Mouse (Mus musculus) layer of hippocampus, adult 9-11 months (tissue): ENCODE data around the gene Pappa2.

Source experiments
- DNase-seq: peaks from one replicate; pipeline ENCODE4 v3.0.0; 2022

The Pappa2 gene

DNA sequence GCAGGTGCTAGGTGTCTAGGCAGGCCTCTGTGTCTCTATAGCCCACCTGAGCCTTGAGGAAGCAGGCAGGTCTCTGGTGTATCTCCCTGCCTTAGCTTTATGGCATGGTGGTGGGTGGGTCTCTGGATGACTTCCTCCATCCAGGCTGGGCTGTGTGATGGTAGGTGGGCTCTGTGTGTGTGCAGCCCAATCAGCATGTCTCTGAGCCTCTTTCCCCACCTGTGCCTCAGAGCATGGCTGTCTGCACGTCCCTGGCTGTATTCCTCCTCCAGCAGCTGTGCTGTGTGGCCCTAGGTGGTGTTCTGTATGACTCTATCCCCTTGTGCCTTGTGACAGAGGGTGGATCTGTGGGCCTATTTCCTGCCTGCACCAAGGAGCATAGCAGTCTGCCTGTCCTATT, at the start of gene Pappa2:
Gene Pappa2 (minus strand): TSS at position 101 of the 400 bp plus-strand sequence.
- DNase-seq, result no peak

DNA sequence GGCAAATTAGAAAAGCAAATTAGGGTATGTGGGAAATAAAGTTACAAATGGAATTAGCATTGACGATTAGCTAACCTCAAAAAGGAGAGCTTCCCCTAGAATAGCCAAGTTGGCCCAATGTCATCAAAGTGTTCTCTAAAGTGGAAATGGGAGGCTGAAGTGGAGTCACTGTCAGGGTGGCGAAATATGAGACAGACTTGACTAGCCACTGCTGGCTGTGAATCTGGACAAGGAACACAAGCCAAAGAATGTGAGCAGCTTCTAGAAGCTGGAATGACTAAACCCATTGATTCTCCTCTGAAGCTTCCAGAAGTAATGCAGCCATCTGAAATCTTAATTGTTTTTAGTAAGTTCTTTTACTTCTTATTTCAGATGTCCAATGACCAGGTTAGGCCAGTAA, 48.8 kb upstream of the Pappa2 start:
- no peak for DNase-seq

DNA sequence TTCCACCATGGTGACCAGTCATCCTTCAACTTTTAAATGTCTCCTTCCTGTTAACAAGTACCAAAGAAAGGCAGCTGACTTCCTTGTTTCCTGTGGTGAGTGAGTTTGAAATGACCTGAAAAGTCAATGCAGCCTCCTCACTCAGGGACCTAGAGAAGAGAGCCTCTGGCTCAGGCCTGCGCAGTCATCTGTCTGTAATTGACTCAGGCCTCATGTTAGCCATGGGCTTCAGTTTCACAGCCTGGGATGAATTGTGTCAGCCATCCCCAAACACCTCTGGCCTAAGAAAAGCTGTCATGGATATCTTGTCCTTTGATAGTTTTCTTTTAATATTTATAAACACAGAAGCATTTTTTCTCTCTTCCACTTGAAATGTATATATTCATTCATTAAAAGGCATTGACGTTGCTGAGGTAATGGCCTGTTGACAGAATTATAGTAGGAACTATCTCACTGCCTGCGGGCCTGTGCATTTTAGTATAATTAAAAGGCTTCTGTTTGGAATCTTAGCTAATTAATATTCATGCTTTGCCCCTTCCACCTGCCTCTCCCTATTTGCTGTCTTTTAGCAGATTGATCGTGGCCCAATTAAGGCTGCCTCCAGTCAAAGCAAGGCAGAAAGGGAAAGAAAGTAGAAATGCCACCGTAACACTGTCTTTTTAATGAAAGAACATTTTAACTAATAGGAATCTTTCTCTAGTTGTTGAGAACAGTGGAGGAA, 34.8 kb upstream of the Pappa2 start:
- DNase-seq, result no peak

DNA sequence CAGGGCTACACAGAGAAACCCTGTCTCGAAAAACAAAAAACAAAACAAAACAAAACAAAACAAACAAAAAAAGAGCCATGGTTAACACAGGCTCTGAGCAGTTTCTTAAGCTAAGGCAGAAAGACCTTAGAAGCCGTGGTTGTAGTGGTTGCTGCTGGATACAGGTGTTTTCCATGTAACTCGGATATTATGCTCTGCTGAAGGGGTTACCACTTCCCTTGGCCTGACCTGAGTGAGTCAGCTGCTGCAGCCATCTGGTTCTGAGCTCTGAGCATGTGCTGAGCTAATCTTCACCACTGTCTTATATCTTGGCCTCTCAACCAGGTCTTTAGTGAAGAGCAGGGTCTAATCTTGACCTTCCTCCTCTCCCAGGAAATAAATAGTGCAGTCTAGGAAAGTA, 6.8 kb upstream of the Pappa2 start:
- DNase-seq, result no peak

DNA sequence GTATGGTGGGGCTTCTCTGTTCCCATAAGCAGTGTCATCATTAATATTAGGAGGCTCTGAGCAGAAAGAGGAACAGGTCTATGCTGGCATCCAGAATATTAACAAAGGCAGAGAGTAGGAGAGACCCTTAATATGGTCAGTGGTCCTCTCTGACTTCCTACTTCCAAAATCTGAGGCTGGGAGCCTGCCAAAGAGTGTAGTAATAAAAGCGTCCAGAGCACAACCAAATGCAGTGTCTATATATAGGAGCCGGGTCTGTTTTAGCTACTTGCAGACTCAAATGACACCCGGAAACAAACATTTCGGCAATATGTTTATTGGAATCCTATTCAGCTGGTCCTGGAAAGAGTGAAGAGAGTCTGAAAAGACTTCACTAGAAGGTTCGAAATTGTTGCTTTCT, 17.9 kb downstream of the Pappa2 start:
- no peak for DNase-seq

DNA sequence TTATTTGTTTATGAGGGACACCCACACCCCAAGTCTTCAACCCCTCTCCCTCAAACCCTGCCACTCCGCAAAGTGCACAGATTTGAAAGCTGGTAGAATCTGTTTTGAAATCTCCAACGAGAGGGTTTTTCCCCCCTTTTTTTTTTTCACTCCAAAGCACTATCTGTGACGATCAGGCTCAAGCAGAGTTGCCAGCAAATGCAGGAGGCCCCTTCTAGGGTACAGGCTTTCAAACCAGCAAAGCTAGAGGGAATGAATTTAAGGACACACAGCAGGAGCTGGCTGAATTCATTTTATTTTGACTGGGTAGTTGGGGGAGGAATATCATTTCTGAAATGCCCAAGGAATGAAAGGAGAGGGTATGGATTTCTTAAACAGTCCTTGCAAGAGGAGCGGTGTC, 19.3 kb downstream of the Pappa2 start:
- no peak for DNase-seq

DNA sequence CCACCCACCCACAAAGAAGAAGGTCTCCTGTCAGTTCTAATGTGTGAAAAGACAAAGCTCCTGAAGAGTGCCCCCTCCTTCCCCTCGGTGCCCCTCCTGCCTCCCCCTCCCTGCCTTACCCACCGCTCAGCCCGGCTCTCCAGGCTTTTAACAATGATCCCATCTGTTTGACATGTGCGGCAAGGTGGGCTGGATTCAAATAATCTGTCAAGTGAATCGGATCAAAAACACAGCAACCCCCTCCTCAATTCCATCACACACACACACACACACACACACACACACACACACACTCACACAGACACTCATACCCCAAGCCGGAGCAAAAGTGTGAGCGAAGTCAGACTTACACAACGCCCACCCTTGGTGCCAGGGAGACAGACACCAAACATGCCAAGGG, 19.7 kb downstream of the Pappa2 start:
- DNase-seq, result no peak

DNA sequence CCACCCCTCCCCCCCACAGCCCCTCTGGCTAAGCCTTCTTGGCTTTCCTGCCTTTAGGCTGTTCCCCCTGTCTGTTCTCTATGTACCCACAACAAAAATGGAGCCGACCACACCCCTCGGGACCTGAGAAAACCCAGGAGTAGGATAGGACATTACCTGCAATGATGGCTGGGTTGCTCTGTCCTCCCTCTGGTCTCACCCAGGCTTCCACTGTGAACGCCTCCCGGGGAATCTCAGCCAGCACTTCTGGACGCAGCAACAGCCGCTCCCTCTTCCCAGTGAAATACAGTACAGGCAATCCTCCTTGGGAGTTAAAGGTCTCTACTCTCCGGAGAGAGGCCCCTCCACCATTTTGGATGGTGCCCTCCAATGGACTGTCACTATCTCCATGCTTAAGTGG, 23.9 kb downstream of the Pappa2 start:
- no peak for DNase-seq

DNA sequence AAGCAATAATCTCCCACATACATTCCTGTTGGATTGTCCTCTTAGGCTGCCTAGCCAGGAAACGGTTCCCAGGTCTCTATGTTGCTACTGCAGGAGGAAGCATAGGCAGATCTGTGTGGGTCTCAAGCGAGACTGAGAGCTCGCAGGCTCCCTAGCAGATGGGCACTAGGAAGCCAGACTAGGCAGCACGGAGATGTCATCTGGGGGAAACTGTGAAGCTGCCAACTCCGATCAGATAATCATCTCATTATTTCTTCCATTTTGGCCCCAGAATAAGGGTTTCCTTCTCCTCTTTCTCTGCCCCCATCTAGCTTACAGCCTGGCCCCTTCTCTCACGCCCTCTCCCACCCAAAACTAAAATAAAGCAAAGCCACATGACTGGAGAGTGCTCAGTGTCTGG, 25.5 kb downstream of the Pappa2 start:
- DNase-seq, result peak; percentile 62

DNA sequence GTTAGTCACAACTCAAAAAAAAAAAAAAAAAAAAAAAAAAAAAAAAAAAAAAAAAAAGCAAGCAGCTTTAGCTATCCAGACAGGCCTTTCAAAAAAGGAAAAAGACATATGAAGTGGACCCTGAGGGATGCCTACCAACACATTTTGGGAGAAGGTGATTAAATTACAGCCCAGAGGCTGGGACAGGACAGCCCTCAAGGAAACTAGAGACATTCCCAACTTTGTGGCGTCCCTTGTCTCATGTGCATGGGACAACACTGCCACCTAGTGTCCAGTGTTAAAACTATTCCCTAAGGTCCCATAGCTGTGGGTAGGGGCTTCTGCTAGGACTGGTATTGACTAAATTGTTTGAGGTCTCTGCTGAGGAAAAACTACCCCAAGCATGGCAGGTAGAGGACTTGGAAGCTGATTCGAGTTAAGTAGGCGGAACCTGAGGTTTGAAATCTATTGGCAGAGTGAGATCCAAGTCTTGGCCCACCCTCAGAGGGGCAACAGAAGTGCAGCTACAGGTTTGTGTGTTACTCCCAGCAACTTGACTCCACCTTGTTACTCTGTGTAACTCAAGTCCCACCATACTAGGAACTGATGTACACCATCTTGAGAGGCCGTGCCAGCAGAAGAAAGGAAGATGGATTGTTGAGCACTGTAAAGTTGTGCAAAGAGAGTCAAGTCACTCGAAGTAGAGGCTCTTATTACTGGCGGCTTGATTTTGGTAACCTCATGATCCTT, 26.6 kb downstream of the Pappa2 start:
- peak; percentile 17 for DNase-seq

DNA sequence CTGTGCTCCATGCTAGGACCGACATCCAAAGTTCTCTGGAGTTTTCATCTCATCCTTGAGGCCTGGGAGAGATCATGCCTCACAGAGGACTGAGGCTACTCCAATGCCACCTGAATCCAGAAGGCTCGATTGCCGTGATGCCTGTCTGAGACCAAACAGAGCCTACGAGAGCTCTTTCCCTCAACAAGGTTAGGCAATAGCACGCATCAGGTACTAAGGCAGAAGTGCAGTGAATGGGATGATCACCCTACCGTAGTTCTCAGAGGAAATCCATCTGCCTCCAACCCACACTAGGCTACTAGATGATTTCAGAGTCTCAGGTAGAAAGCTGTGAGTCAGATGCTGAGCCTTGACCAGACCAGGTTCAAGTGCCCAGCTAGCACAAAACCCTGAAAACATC, 31.2 kb downstream of the Pappa2 start:
- no peak for DNase-seq

DNA sequence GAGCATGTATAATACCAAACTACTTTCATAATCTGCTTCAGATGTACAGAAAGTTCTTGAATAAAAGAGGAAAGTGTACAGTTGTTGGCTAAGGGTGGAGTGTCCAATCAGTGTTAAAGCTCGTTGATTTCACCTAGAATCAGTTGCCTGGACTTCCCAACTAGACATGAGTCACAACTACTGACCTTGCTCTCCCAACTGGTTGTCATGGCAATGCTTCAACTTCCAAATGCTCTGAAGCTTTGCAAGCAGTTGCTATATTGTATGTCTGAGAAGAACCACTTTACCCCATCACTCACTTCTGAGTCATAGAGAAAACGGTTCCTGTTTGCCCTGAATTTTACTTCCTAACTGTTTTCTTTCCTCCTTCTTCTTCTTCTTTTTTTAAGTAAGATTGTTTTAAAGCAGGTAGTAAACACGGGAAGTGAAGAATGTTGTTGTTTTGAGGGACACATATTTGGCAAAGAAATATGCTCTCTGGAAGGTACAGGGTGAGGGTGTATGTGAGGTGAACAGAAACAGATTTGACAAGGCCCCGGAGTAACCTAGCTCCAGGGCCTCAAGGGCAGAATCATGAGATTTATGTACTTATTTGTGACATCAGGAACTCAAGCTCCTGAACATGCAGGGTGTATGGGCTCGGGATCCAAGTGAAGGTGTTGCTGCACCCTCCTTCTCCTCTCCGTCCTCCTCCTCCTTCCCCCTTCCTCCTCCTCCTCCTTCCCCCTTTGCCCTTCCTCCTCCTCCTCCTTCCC, 32.1 kb downstream of the Pappa2 start:
- no peak for DNase-seq

DNA sequence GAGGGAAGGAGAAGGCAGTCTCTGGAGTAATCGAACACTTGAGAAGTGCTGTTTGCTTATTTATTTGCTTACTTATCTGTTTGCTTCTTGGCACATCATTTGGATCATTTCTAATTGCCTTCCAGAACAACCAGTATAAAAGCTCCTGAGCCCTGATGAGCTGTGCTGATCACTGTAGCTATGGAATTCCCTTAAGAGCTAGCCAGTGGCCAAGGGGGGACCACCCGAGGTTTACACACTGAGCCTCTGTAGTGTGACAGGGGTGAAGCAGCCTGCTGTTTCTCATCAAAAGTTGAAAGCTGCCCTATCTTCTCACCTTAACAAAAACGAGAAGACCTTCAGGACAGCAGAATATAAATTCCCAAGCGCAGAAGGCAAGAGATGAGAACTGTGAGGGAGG, 35.4 kb downstream of the Pappa2 start:
- no peak for DNase-seq

DNA sequence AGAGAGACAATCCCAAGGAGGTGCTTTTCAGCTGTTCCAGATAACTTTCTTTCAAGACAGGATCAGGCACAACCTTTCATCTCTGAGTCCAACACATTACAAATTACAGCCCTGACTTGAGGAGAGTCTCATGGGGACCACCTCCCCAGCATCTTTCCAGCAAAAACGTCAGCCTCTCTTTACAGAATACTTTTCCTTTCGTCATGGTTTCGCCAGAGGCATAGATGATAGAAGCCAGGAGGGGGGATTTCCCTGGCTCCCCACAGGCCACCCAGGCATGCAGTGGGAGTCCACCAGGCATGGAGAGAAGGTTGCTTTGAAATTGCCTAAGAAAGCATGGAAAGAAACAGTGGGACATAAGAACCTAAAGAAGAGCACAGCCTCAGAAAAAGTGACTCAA, 37.4 kb downstream of the Pappa2 start:
- DNase-seq, result no peak

DNA sequence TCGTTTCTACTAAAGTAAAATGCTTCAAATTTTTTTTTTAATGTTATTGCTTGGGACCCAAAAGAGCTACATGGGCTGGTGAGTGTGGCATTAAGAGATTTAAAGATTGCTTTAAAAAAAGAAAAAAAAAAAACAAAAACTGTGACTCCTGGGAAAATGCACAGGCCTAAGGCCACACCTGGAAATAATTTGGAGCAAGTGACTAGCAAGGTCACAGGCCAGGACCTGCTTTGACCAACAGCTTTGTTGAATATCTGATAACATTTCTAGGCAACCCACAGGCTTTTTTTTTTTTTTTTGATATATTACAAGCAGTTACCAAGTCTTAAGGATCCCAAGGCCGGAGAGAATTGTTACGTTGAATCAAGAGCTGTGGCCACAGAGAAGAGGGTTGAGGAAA, 39.3 kb downstream of the Pappa2 start:
- DNase-seq, result no peak

DNA sequence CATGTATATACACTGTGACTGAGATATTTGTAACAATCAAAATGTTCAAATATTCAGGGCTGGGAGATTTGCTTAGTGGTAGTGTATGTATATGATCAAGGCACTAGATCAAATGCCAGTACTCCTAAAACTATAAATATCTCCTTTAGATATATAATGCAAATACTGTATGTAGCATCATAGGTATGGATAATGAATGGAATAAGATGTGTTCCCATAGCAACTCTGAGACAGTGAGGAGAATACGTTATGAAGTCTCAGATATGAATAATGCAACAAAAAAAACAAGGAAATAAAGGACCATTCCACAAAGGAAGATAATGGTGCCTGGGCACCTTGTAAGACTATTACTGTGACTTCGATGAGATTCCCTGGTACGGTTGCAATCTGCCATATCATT, 45.8 kb downstream of the Pappa2 start:
- no peak for DNase-seq

DNA sequence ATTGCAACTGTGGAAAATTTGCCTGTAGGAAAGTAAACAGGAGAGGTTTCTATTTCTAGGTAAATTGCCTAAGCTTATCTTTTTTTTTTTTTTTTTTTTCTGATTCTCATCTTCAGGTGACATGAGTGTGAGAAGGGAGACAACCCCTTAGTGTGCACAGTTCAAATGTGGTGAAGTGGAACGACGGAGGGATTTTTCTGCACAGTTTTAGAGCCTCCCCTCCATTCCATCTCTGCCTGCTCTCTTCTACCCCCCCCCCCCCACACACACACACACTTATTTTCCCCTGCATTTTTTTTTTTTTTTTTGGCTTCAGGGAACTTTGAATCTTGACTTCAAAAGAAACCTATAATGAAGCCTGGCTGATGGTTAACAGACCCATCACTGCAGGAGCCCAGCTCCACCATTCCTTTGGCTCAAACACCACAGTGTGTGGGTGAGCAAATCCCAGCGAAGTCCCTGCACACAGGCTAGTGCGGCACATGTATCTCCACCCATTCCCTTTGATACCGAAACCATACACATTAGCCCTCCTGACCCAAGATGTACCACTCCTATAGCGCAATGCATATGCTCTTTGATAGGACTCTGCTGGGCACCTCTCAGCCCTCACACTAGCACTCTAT, 49.0 kb downstream of the Pappa2 start:
- no peak for DNase-seq

DNA sequence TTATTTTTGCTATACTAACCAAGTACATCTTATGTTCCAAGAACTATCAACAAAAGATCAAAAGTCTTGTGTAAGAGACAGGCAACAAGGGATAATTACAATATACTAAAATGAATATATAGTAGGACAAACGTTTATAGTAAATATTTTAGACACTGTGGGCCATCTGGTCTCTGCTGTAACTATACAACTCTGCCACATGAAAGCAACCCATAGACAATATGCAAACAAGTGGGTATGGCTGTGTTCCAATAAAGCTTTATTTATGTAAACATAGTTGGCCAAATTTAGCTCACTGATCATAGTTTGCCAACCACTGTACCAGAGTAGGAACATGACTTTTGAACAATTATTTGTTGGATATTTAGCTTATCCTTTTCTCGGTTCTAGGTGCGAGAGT, 50.9 kb downstream of the Pappa2 start:
- no peak for DNase-seq

DNA sequence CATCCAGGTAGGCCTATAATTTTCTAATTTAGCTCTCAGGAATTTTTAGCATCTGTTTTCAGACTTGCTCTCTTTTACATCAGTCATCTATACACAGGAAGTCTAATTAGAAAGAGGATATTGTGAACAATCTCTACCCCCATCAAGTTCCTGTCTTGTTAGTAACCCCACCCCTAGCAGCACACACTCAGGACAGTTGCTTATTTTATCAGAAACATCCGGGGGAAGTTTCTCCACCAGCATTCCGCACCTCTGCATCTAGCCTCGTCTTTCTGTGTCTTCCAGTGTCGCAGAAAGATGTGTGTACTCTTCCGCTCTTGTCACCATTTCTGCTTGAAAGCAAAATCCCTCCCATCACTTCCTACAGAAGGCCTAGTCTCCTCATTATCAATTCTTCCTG, 59.8 kb downstream of the Pappa2 start:
- DNase-seq, result no peak

DNA sequence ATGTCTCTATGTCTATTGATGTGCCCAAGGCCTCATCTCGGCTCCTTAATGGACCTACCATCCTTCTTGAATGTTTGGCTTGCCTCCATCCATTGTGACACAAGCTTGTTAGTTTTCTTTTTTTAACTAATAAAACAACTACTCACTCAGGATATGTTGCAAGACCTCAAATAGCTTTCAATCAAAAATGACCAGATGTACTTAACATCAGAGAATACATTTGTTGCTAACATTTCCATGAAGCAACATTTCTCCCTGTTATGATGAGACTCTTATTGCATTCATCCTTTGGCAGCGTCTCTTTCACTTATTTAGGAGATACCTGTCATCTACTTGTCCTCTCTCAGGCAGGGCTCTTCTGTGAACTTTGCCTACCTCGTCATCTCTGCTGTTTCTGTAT, 61.4 kb downstream of the Pappa2 start:
- DNase-seq, result no peak

DNA sequence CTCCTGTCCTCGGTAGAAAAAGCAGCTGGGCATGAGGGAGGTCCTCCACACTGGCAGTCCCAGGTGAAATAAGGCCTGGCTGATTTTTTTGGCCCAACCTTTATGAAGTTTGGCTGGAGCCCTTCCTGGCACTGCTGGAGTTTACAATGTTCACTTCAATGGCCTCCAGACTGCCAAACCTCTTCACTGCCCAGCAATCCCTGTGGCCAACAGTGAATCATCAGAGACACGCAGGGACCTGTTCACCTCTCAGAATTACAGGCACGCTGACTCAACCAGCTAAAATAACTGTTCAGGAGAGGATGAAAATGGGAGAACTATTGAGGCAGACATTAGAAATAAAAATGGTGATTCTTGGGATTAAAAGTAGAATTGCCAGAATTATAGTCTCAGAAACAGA, 63.2 kb downstream of the Pappa2 start:
- DNase-seq, result no peak

DNA sequence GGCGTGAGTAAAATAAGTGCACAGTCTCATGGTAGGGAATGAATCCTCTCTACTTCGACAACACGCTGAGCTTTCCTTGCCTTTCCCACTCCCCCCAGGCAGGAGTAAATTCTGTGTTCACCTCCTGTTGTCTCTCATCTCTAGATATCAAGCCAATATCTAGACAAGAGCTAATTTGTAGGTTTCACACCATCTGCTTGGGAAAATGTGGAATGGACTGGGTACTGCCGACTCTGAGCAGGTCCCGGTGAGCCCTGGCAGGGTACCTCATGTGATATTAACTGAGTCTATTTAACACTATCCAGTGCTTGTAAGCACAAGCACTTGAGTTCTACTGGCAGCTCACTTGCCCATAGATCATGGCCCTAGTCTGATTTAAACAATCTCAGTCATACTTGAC, 64.7 kb downstream of the Pappa2 start:
- DNase-seq, result no peak

DNA sequence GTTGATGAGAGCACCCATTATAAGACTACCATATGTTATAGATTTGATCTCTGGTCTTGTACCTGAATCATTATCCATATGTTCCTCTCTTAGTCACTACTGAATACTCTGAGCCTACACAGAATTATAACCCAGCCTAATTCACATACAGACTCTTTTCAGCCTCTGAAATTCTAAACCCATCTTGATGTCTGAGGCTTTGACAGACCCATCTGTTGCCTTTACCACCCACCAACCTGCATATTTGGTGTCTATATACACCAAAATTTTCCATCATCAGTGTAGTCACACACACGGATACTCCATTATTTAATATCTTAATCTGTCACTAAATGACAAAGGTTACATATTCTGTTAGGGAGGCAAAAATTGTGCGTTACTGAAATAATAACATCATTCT, 69.6 kb downstream of the Pappa2 start:
- peak; percentile 10 for DNase-seq

DNA sequence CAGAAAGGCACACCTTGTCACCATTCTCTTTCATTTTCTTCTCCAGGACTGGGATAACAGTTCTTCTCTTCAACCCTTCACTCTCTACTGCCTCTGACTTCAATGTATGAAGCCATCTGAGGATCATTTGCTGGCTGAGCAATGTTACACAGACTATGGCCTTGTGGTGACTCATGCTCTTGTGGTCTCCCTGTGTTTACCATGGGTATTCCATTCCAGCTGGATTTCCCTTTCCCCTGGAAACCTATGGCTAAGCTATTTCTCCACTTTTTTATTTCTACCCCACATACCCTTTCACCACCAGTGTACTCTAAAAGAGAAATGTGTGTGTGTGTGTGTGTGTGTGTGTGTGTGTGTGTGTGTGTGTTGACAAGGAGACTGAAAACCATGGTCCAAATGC, 83.0 kb downstream of the Pappa2 start:
- DNase-seq, result no peak
